Mouse (Mus musculus) erythroid progenitor cell, adult 5-6 weeks (primary cell): ENCODE measurements around the gene Kcnj12. TPM values are rescaled to one million over a fixed set of nuclear protein-coding genes. Genes with fewer than 3 reads are reported as not detected.

Experiments used
- ATAC-seq: replicated peaks from 2 replicates; pipeline ENCODE4 v1.8.0; 2016; ENCODE audit warnings: moderate number of reproducible peaks, mild to moderate bottlenecking, moderate TSS enrichment, inconsistent platforms; ENCODE audit not compliant: poor library complexity, low FRiP score, severe bottlenecking
- total RNA-seq, 2 experiments: library from RNA; stranded (forward) in 1 of 2; stranded (reverse) in 1 of 2; fragments of 150-400 nt in 1 of 2; fragments of 186-747, 209-891 nt in 1 of 2; gene quantifications; 2 replicates each; pipeline versions ENCODE4 v1.2.3 to v1.2.4; 2015 to 2017; ENCODE audit warnings: low replicate concordance in 2 of 2

The Kcnj12 gene
- total RNA-seq, 2 experiments from 2014 or later = not detected

GRCm38 (mm10) chr11:61023416-61024200 lies 1.2 kb downstream of the Kcnj12 start:
- no peak for ATAC-seq

DNA sequence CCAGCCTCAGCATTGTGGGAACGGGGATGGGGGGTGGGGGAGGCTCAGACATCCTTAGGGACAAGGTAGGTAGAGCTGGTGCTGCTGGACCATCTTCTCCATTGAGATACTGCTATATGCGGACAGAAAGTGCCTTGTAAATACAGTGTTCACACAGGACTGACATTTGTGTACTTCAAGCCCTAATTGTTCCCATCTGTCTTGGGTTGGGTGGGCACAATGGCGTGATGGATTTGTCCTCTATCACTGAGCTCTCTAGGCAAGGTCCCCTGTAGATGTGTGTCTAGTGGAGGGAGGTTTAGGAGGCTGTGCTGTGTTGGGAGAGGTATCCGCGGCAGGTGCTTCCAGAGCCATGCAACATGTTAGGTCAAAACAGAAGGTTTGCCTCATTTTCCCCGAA lies 2.0 kb downstream of the Kcnj12 start:
- ATAC-seq = no peak

DNA sequence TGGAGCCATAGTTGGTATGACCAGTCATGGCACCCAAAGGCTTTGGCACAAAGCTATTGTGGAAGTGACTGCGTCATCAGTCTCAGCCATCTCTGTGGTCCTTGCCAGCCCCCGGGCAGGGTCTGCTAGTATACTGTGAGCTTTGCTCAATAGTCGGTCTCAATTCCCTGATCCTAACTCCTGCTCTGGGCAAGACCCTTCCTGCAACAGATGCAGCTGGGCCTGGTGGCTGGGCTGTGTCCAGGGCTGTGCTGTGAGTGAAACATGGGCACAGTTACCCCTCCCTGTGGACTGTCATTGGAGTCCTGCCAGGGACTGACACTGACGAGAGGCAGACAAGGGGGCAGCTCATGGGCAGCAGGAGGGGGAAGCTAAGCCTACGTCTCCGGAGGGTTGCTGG lies 2.6 kb downstream of the Kcnj12 start:
- no peak for ATAC-seq

DNA sequence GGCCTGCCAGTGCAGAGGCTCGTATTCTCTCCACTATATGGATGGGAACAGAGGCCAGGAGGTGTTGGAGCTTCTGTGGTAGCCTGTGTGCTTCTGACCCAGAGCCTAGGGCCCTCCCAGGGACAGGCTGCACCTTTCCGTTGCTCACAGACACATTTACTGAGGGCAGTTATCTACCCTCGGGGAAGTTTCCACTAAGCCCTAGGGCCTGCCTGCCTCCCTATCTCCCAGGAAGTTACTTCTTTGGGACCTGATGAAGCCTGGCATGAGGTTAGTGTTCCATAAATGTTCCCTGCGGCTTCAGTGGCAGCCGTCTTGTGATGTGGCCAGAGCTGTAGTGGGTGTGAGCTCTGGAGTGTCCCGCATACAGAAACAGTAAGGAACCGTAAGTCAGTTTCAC lies 3.2 kb downstream of the Kcnj12 start:
- ATAC-seq = no peak

GRCm38 (mm10) chr11:61026381-61026780 lies 4.0 kb downstream of the Kcnj12 start:
- ATAC-seq = no peak

- no peak for ATAC-seq
Observed at GRCm38 (mm10) chr11:61027160-61027559, 4.8 kb downstream of the Kcnj12 start.

DNA sequence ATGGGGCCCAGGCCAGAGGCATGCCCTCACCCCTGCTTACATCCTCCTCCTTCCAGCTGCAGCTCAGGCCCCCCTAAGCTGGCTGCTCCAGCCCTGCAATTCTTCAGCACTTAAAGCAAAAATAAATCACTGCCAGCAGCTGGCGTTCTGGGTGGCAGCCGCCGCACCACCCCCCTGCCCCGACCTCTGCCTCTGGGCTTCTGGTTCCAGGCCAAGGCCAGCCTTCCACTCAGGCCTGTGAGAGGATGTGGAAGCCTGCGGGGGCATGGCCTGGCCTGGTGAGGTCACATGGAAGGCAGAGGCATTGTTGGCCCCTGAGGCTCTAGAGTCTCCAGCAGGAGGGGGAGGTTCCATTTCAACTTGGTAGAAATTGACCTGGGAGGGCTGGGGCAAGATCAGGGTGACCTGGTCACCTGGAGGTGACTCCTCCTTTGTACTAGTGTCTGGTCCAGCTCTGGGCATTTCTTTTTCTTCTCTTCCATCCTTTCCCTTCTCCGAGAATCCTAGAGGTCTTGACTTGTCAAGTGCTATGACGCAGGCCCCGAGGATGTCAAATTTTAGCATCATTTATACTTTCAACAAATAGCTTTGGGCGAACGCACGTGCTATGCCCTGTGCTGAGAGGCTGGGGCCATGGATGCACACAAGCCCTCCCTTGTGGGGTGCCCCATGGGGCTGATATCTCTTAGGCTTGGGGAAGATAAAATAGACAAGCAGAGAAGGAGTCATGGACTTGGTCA lies 6.0 kb downstream of the Kcnj12 start:
- ATAC-seq = no peak

DNA sequence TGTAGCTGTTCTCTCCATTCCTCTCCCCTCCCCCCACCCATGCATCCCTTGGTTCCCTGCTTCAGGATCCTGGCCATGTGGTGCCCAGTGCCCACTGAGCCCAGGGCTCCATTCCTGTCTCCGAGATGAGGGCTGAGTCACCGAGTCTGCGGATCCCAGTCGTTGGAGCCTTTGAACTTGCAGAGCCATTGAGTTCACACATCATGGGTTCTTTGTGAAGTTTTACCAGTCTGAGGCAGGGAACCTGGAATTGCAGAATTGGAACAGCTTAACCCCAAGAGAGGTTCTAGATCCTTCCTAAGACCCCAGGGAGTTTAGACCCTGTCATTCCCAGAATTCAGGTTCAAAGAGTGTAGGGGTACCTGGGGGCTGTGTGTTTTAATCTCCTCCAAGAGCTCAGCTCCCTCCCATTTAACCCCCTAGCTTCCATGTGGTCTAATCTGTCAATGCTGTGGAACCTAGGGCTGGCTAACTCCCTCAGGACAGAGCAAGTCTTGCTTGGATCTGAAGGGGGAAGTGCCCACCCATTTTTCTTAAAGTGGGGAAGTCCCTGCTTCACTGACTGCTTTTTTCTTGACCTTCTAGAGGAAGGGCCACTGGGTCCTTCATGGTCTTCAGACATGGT lies 6.9 kb downstream of the Kcnj12 start:
- no peak for ATAC-seq

DNA sequence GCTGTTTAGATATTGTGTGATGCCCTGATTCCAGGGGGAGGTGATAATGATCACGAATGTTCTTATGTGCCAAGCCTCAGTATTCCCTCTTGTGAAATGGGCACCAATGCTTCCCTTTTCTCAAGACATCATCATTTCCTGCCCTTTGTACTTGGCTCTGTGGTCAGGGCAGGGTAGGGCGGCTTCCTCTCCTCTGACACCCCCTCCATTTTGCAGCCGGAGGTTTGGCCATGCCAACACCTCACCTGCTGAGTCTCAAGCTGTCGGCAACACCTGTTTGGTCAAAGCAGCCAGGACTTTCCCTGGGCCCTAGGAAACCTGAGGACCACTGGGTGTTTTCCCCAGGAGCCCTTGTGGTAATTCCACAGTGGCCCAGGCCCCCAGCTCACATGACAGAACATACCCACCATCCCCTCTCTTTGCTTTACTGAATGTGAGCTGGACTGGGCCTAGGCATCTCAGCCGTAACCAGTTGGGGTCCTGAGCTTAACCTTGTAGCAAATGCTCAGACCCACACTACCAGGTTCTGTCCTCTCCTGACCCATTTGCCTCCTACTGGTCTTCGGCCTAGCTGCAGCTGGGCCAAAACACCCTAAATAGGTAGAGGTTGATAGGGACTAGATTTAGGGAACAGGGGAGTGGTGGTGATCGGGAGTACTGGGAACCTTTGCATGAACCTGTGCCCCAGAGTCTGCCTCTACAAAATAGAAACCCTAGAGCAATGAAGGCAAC lies 7.7 kb downstream of the Kcnj12 start:
- no peak for ATAC-seq

DNA sequence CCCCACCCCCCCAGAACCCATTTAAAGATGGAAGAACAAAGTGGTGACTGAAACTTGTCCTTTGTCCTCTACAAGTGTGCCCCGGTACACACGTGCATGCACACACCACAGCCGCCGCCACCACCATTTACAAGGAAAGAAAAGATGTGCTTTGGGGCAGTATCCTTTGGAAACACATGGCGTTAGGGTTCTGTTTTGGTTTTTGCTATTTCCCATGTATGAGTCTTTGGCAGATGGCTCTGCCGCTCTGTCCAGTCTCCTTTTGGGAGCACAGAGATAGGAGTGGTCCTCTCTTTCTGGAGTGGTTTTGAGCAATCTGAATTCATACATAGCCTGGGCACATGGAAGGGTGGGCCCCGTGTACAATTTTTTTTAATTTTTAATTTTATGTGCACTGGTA lies 8.8 kb downstream of the Kcnj12 start:
- no peak for ATAC-seq

GRCm38 (mm10) chr11:61031658-61032445 lies 9.5 kb downstream of the Kcnj12 start:
- no peak for ATAC-seq

- no peak for ATAC-seq
Observed at GRCm38 (mm10) chr11:61032481-61032880, 10.1 kb downstream of the Kcnj12 start.

- no peak for ATAC-seq
Observed at GRCm38 (mm10) chr11:61033160-61033559, 10.8 kb downstream of the Kcnj12 start.

GRCm38 (mm10) chr11:61036639-61037038 lies 14.3 kb downstream of the Kcnj12 start:
- no peak for ATAC-seq

- no peak for ATAC-seq
Observed at GRCm38 (mm10) chr11:61038277-61038782, 16.0 kb downstream of the Kcnj12 start.

- ATAC-seq = no peak
Observed at GRCm38 (mm10) chr11:61040856-61041652, 18.7 kb downstream of the Kcnj12 start.

GRCm38 (mm10) chr11:61042593-61042992 lies 20.2 kb downstream of the Kcnj12 start:
- ATAC-seq = no peak; the same call in 1 of the 2 replicates
